Mouse (Mus musculus) brown adipose tissue, adult 24 weeks (tissue): ENCODE data around the gene Lnx2. TPM values are rescaled to one million over a fixed set of nuclear protein-coding genes. Genes with fewer than 3 reads are reported as not detected.

Source experiments
- H3K27ac ChIP-seq: fragments of 200-500 bp; replicated peaks from 2 replicates; pipeline ENCODE4 v1.5.1; 2012; ENCODE audit warnings: low read depth, mild to moderate bottlenecking, low read length
- H3K4me1 ChIP-seq: fragments of 200-500 bp; 2 replicates; pipeline ENCODE4 v1.6.1; 2012; ENCODE audit warnings: low read length, mixed read lengths; ENCODE audit not compliant: control insufficient read depth, insufficient read depth, insufficient read length
- H3K4me3 ChIP-seq: fragments of 200-500 bp; 2 replicates; pipeline ENCODE4 v1.5.1; 2012; ENCODE audit warnings: low read depth, mild to moderate bottlenecking, low read length, moderate library complexity; ENCODE audit not compliant: insufficient read depth
- polyA plus RNA-seq: library from polyadenylated mRNA; stranded (reverse); fragments of >200 nt; gene quantifications from 2 replicates; pipeline ENCODE4 v1.2.4, GENCODE M21; 2012; ENCODE audit not compliant: missing spikeins, insufficient read depth, insufficient read length

The Lnx2 gene
- polyA plus RNA-seq, 1 experiment: 7.0 TPM

- Histone ChIP-seq H3K27ac (0 out of 2 replicates have a peak overlapping the region, but pooled peaks have one; percentile 16), H3K4me1 (peaks cover 32% of the 10 kb centered on the region), H3K4me3 (no peak overlapping the region)
Observed at GRCm38 (mm10) chr5:147066129-147066528, 10.3 kb downstream of the Lnx2 start.

- Histone ChIP-seq H3K4me1 (peaks cover 34% of the 10 kb centered on the region), H3K4me3 (no peak overlapping the region), H3K27ac (peak overlapping the region; percentile 46; the same call in 1 of the 2 replicates)
Observed at GRCm38 (mm10) chr5:147063215-147063661, 13.1 kb downstream of the Lnx2 start.

GRCm38 (mm10) chr5:147060024-147060423 is 16.4 kb downstream of the Lnx2 start:
- Histone ChIP-seq H3K27ac (peak overlapping the region; percentile 42), H3K4me3 (no peak overlapping the region), H3K4me1 (peaks cover 44% of the 10 kb centered on the region)

GRCm38 (mm10) chr5:147059319-147059718 is 17.1 kb downstream of the Lnx2 start:
- peak overlapping the region; percentile 42 for H3K27ac ChIP-seq
- H3K4me3 ChIP-seq: peak overlapping the region; percentile 1; the same call in 1 of the 2 replicates
- H3K4me1 ChIP-seq: peaks cover 42% of the 10 kb centered on the region

- Histone ChIP-seq H3K4me1 (peaks cover 45% of the 10 kb centered on the region), H3K27ac (peak overlapping the region; percentile 90), H3K4me3 (no peak overlapping the region)
Observed at GRCm38 (mm10) chr5:147058661-147059060, 17.7 kb downstream of the Lnx2 start.

GRCm38 (mm10) chr5:147057626-147058414 is 18.6 kb downstream of the Lnx2 start:
- H3K4me1 ChIP-seq: peaks cover 51% of the 10 kb centered on the region
- H3K4me3 ChIP-seq: no peak overlapping the region
- peak overlapping the region; percentile 93 for H3K27ac ChIP-seq

- H3K4me3 ChIP-seq: no peak overlapping the region
- H3K4me1 ChIP-seq: peaks cover 58% of the 10 kb centered on the region
- peak overlapping the region; percentile 93 for H3K27ac ChIP-seq
Observed at GRCm38 (mm10) chr5:147056712-147057290, 19.6 kb downstream of the Lnx2 start.

GRCm38 (mm10) chr5:147055572-147056245 is 20.7 kb downstream of the Lnx2 start:
- peak overlapping the region; percentile 93 for H3K27ac ChIP-seq
- no peak overlapping the region for H3K4me3 ChIP-seq
- H3K4me1 ChIP-seq: peaks cover 56% of the 10 kb centered on the region

GRCm38 (mm10) chr5:147054747-147055270 is 21.6 kb downstream of the Lnx2 start:
- Histone ChIP-seq H3K4me1 (peaks cover 57% of the 10 kb centered on the region), H3K4me3 (no peak overlapping the region), H3K27ac (no peak overlapping the region)

- H3K27ac ChIP-seq: peak overlapping the region; percentile 46
- H3K4me1 ChIP-seq: peaks cover 57% of the 10 kb centered on the region
- H3K4me3 ChIP-seq: no peak overlapping the region
Observed at GRCm38 (mm10) chr5:147054328-147054727, 22.1 kb downstream of the Lnx2 start.

GRCm38 (mm10) chr5:147053481-147053880 is 22.9 kb downstream of the Lnx2 start:
- Histone ChIP-seq H3K4me1 (peaks cover 61% of the 10 kb centered on the region), H3K4me3 (no peak overlapping the region), H3K27ac (peak overlapping the region; percentile 46; the same call in 1 of the 2 replicates)

GRCm38 (mm10) chr5:147053071-147053470 is 23.3 kb downstream of the Lnx2 start:
- no peak overlapping the region for H3K4me3 ChIP-seq
- H3K4me1 ChIP-seq: peaks cover 57% of the 10 kb centered on the region
- peak overlapping the region; percentile 2; the same call in 1 of the 2 replicates for H3K27ac ChIP-seq

GRCm38 (mm10) chr5:147052309-147052558 is 24.2 kb downstream of the Lnx2 start:
- H3K4me3 ChIP-seq: peak overlapping the region; percentile 38; the same call in 1 of the 2 replicates
- H3K4me1 ChIP-seq: peaks cover 56% of the 10 kb centered on the region
- H3K27ac ChIP-seq: peak overlapping the region; percentile 97

- H3K4me3 ChIP-seq: peak overlapping the region; percentile 38
- H3K27ac ChIP-seq: peak overlapping the region; percentile 97
- peaks cover 55% of the 10 kb centered on the region for H3K4me1 ChIP-seq
Observed at GRCm38 (mm10) chr5:147051500-147052308, 24.7 kb downstream of the Lnx2 start.
